Mouse (Mus musculus): ENCODE measurements at regions not wholly inside any gene's neighbourhood (a gene's known extent, or its start where the extent isn't known, plus 50 kb on each side); places are given as distances from the start of the nearest gene placed in this dataset.

DNA sequence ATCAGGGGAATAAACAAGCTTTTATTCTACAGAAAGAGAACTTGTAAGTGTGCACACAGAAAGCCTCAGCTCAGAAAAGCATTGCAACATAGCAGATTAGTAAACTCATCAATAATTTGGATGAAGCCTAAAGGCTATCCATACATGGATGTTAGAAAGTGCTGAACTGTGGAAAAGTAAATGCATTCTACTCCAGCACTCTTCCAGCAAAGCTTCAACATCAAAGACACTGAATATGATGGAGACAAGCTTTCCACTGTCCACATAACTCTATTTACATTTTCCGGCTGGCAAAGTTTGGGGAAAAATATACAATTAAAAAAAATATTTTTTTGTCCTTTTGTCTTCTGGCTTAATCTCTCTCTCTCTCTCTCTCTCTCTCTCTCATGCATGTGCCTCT lies 69.7 kb downstream of the Slitrk6 start:
- no peaks in the 10 kb centered on the region for H3K27me3 ChIP-seq
- no peaks in the 10 kb centered on the region for H3K9me3 ChIP-seq (replicated peaks)
- no peak overlapping the region for H3K4me2 ChIP-seq
- no peaks in the 10 kb centered on the region for H3K36me3 ChIP-seq (ENCODE audit: poor library complexity, severe bottlenecking)
- WGBS = 88% methylated on average over 1 of the region's 1 CpGs
- H3K27ac ChIP-seq = no peak overlapping the region
- H3K4me3 ChIP-seq = no peak overlapping the region
- ATAC-seq = no peak
- no peaks in the 10 kb centered on the region for H3K4me1 ChIP-seq
- H3K9ac ChIP-seq = no peak overlapping the region

GRCm38 (mm10) chr14:110679741-110680140 lies 75.2 kb downstream of the Slitrk6 start:
- WGBS = 79% methylated on average over 1 of the region's 1 CpGs
- Histone ChIP-seq H3K4me2 (no peak overlapping the region), H3K27me3 (no peaks in the 10 kb centered on the region), H3K36me3 (ENCODE audit: poor library complexity, severe bottlenecking) (no peaks in the 10 kb centered on the region), H3K4me1 (no peaks in the 10 kb centered on the region), H3K9ac (no peak overlapping the region), H3K27ac (no peak overlapping the region), H3K4me3 (no peak overlapping the region), H3K9me3 (replicated peaks) (no peaks in the 10 kb centered on the region)
- no peak for ATAC-seq

DNA sequence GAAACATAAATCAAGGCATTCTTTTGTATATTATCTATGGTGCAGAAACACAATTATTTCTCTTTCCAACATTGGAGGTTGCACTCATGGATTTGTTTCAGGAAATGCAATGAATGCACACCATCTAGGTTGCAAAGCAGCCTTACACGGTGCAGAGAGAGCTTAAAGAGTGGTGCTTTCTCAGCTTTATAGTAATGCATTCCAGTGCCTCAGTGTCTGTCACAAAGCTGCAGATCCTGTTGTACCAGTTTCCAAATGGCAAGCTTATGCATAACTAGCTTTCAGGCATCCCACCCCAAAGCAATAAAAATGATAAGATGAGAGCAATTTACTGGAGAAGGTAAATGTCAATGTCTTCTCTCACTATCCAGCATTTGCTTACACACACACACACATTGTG lies 89.2 kb downstream of the Slitrk6 start:
- 76% methylated on average over 1 of the region's 1 CpGs for WGBS
- no peak overlapping the region for H3K4me3 ChIP-seq
- no peak overlapping the region for H3K9ac ChIP-seq
- H3K36me3 ChIP-seq (ENCODE audit: poor library complexity, severe bottlenecking) = no peaks in the 10 kb centered on the region
- no peaks in the 10 kb centered on the region for H3K9me3 ChIP-seq (replicated peaks)
- no peaks in the 10 kb centered on the region for H3K4me1 ChIP-seq
- no peak for ATAC-seq
- H3K4me2 ChIP-seq = no peak overlapping the region
- H3K27ac ChIP-seq = no peak overlapping the region
- H3K27me3 ChIP-seq = no peaks in the 10 kb centered on the region

GRCm38 (mm10) chr14:110663231-110663630 lies 91.7 kb downstream of the Slitrk6 start:
- H3K36me3 ChIP-seq (ENCODE audit: poor library complexity, severe bottlenecking) = no peaks in the 10 kb centered on the region
- WGBS = 83% methylated on average over 2 of the region's 2 CpGs
- no peak for ATAC-seq

GRCm38 (mm10) chr14:110634147-110634546 lies 120.8 kb downstream of the Slitrk6 start:
- no peak overlapping the region for H3K9ac ChIP-seq
- 71% methylated on average over 3 of the region's 3 CpGs for WGBS
- no peak overlapping the region for H3K27ac ChIP-seq
- no peak overlapping the region for H3K4me3 ChIP-seq
- no peaks in the 10 kb centered on the region for H3K9me3 ChIP-seq (replicated peaks)
- no peak for ATAC-seq
- no peaks in the 10 kb centered on the region for H3K4me1 ChIP-seq
- no peak overlapping the region for H3K4me2 ChIP-seq
- no peaks in the 10 kb centered on the region for H3K36me3 ChIP-seq (ENCODE audit: poor library complexity, severe bottlenecking)
- H3K27me3 ChIP-seq = no peaks in the 10 kb centered on the region

More at GRCm38 (mm10) chr14:110663231-110663630, 91.7 kb downstream of the Slitrk6 start:
- H3K4me3 ChIP-seq = no peak overlapping the region
- H3K27ac ChIP-seq = no peak overlapping the region
- no peaks in the 10 kb centered on the region for H3K27me3 ChIP-seq
- no peak overlapping the region for H3K9ac ChIP-seq
- no peak overlapping the region for H3K4me2 ChIP-seq
- no peaks in the 10 kb centered on the region for H3K9me3 ChIP-seq (replicated peaks)
- no peaks in the 10 kb centered on the region for H3K4me1 ChIP-seq

DNA sequence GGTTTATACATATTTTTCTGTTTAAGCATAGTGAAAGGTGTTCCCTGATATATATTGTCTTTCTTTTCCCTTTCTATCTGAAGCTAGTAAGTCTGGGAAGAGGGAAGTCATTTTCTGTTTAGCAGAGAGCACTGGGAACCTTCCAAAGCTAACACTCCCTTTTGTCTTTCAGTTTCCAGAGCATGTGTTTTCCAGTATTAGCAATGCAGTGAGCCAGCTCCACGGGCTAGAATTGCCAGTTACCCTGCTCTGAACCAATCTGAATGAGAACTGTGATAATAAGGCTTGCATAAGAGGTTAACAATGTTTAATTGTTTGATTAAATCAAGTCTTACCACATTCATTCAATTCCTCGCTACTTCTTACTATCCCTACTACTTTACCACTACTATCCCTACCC lies 131.2 kb downstream of the Slitrk6 start:
- no peak overlapping the region for H3K4me3 ChIP-seq
- H3K4me2 ChIP-seq = no peak overlapping the region
- no peaks in the 10 kb centered on the region for H3K9me3 ChIP-seq (replicated peaks)
- H3K4me1 ChIP-seq = no peaks in the 10 kb centered on the region
- no peak overlapping the region for H3K27ac ChIP-seq
- 39% methylated on average over 2 of the region's 2 CpGs for WGBS
- H3K36me3 ChIP-seq (ENCODE audit: poor library complexity, severe bottlenecking) = no peaks in the 10 kb centered on the region
- ATAC-seq = no peak
- no peaks in the 10 kb centered on the region for H3K27me3 ChIP-seq
- H3K9ac ChIP-seq = no peak overlapping the region

DNA sequence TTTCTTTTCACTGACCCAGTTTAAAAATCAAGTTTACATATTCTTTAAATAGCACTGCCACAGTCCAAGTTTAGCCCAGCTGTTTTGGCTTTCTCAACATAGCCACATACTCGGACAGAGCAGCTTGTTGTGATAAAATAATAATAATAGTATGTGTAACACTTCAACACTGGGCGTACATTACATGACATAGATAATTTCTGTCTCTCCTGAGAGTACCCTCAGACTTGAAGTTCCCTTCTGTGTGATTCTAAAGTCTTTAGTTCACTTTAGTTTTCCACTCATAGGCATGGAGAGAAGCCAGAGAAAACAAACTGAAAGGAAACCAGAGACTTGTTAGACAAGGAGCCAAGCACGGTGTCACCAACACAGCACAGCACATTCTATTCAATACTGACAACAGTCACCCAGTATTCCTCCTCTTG lies 136.4 kb downstream of the Slitrk6 start:
- WGBS = 86% methylated on average over 3 of the region's 3 CpGs
- Histone ChIP-seq H3K4me2 (no peak overlapping the region), H3K27me3 (no peaks in the 10 kb centered on the region), H3K4me1 (no peaks in the 10 kb centered on the region), H3K9me3 (replicated peaks) (no peaks in the 10 kb centered on the region), H3K27ac (no peak overlapping the region), H3K9ac (no peak overlapping the region), H3K36me3 (ENCODE audit: poor library complexity, severe bottlenecking) (no peaks in the 10 kb centered on the region), H3K4me3 (no peak overlapping the region)
- ATAC-seq = no peak

GRCm38 (mm10) chr14:110616447-110616846 lies 138.5 kb downstream of the Slitrk6 start:
- Histone ChIP-seq H3K9ac (no peak overlapping the region), H3K27me3 (no peaks in the 10 kb centered on the region), H3K36me3 (ENCODE audit: poor library complexity, severe bottlenecking) (no peaks in the 10 kb centered on the region), H3K9me3 (replicated peaks) (no peaks in the 10 kb centered on the region), H3K27ac (no peak overlapping the region), H3K4me2 (no peak overlapping the region), H3K4me3 (no peak overlapping the region), H3K4me1 (no peaks in the 10 kb centered on the region)
- 86% methylated on average over 1 of the region's 1 CpGs for WGBS
- no peak for ATAC-seq

GRCm38 (mm10) chr14:110580311-110580710 lies 174.6 kb downstream of the Slitrk6 start:
- Histone ChIP-seq H3K27ac (no peak overlapping the region), H3K4me3 (no peak overlapping the region), H3K4me1 (no peaks in the 10 kb centered on the region), H3K27me3 (no peaks in the 10 kb centered on the region), H3K9ac (no peak overlapping the region), H3K36me3 (ENCODE audit: poor library complexity, severe bottlenecking) (no peaks in the 10 kb centered on the region), H3K9me3 (replicated peaks) (no peaks in the 10 kb centered on the region), H3K4me2 (no peak overlapping the region)
- no peak for ATAC-seq
- 83% methylated on average over 3 of the region's 3 CpGs for WGBS

DNA sequence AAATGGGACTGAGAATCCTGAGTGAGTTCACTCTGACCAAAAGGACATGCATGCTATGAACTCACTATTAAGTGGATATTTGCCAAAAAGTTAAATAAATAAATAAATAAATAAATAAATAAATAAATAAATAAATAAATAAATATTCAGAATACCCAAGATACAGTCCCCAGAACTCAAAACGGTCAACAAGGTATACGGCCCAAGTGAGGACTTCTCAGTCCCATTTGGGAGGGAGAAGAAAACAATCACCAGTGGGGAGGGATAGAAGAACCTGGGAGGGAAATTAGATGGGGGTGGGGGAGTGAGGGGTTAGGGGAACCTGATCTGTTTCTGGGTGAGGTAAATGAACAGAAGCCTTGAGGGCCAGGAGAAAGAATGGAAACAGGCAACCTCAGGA lies 184.2 kb downstream of the Slitrk6 start:
- ATAC-seq = no peak

GRCm38 (mm10) chr14:110565783-110566445 lies 189.0 kb downstream of the Slitrk6 start:
- ATAC-seq = no peak
- no peak overlapping the region for H3K4me2 ChIP-seq
- no peaks in the 10 kb centered on the region for H3K36me3 ChIP-seq (ENCODE audit: poor library complexity, severe bottlenecking)
- H3K9me3 ChIP-seq (replicated peaks) = no peaks in the 10 kb centered on the region
- no peak overlapping the region for H3K27ac ChIP-seq
- no peaks in the 10 kb centered on the region for H3K27me3 ChIP-seq
- no peak overlapping the region for H3K4me3 ChIP-seq
- no peaks in the 10 kb centered on the region for H3K4me1 ChIP-seq
- 86% methylated on average over 7 of the region's 7 CpGs for WGBS
- no peak overlapping the region for H3K9ac ChIP-seq

More for the DNA sequence above, 184.2 kb downstream of the Slitrk6 start:
- Histone ChIP-seq H3K4me2 (no peak overlapping the region), H3K36me3 (ENCODE audit: poor library complexity, severe bottlenecking) (no peaks in the 10 kb centered on the region), H3K27me3 (no peaks in the 10 kb centered on the region), H3K27ac (no peak overlapping the region), H3K4me1 (no peaks in the 10 kb centered on the region), H3K9ac (no peak overlapping the region), H3K9me3 (replicated peaks) (no peaks in the 10 kb centered on the region), H3K4me3 (no peak overlapping the region)
- 87% methylated on average over 2 of the region's 2 CpGs for WGBS

- 87% methylated on average over 2 of the region's 2 CpGs for WGBS
- Histone ChIP-seq H3K4me3 (no peak overlapping the region), H3K9me3 (replicated peaks) (no peaks in the 10 kb centered on the region), H3K4me1 (no peaks in the 10 kb centered on the region), H3K27me3 (no peaks in the 10 kb centered on the region), H3K36me3 (ENCODE audit: poor library complexity, severe bottlenecking) (no peaks in the 10 kb centered on the region), H3K4me2 (no peak overlapping the region), H3K9ac (no peak overlapping the region), H3K27ac (no peak overlapping the region)
- ATAC-seq = no peak
Measured at GRCm38 (mm10) chr14:110564621-110565020, 190.3 kb downstream of the Slitrk6 start.

- WGBS = 76% methylated on average over 7 of the region's 7 CpGs
- Histone ChIP-seq H3K36me3 (ENCODE audit: poor library complexity, severe bottlenecking) (no peaks in the 10 kb centered on the region), H3K27ac (no peak overlapping the region), H3K4me1 (no peaks in the 10 kb centered on the region), H3K9ac (no peak overlapping the region), H3K4me2 (no peak overlapping the region), H3K4me3 (no peak overlapping the region), H3K27me3 (no peaks in the 10 kb centered on the region), H3K9me3 (replicated peaks) (no peaks in the 10 kb centered on the region)
- no peak for ATAC-seq
Measured at GRCm38 (mm10) chr14:110545265-110545664, 209.7 kb downstream of the Slitrk6 start.
